In the genomic region with DNA sequence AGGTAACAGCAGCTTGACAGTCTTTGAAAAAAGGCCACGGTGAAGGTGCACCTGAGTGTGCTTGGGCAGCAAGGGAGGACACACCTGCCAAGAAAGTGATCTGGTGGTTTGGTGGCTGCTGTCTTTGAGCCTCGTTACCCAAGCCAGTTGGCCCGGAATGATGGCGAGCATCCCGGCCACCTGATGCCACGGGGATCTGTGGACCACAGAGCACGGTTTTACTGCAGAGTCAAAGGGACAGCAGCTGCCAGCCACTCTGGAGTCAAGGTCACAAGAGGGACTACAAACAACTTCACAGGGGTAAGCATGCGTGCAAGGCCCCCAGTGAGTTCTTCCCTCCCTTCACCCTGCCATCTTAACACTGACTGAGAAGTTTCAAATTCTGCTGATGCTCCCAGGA, we compare ENCODE assay signal across 14 mouse cellular contexts. TPM values are rescaled to one million over a fixed set of nuclear protein-coding genes. Genes with fewer than 3 reads are reported as not detected.
DNase-seq lines count a peak whose midpoint lies in the region; ATAC-seq lines count a peak whose summit lies in the region.
"Had no signal": no experiment of that assay in that cellular context is flagged by ENCODE, and none has a peak within 500 bp of the region (broad histone marks: within the 10 kb centered on the region; RNA-seq: fewer than 3 reads in every experiment).

No protein-coding gene starts in this region.

- intact Hi-C loops in gastrocnemius, postnatal 36 days (cut with DNase I), result loop anchor here (2.0 kb wide), 1 partner anchor 20 kb away; no protein-coding TSS in a partner anchor

- no peak for ATAC-seq in cerebellum, adult (ENCODE audit: insufficient number of reproducible peaks, low FRiP score, low TSS enrichment)
- no peak for ATAC-seq in megakaryocyte progenitor cell, adult 5-6 weeks (replicated peaks; ENCODE audit: poor library complexity)

- DNase-seq in cerebellum, adult 11-12 months, result peak; percentile 37
- peak; percentile 33 for DNase-seq in brain, adult 2 months (ENCODE audit: low read depth, low spot score)
- peak; percentile 79 to 80 for DNase-seq in cerebellum, postnatal 14 days
- peak; percentile 37 to 46 for DNase-seq in gastrocnemius, postnatal 36 days
- no peak for DNase-seq in ovary, postnatal 36 days (ENCODE audit: low spot score)
- no peak for DNase-seq in liver
- DNase-seq: adrenal gland, adult 2 months; heart, adult 11 months; kidney, adult 9 months; right cerebral cortex, postnatal 25 days had no signal

RNA-seq across cellular contexts. Expression of a gene that starts 33.9 kb away (rescaled TPM):
- 1 to 10 TPM; 7.5 to 8.6 TPM for total RNA-seq in gastrocnemius, postnatal 36 days (2021)
- not detected in 2 replicates for total RNA-seq in megakaryocyte progenitor cell, adult 5-6 weeks (2015)
- total RNA-seq in megakaryocyte progenitor cell, adult 5-6 weeks (2017), result 0.37 TPM in 1 of 2 replicates, not detected in the other
- total RNA-seq: adrenal gland, adult 2 months; MEL; midbrain, postnatal 0 days had no signal

Comparison
In these comparisons a context has a peak if more than half of its experiments do, and no peak if none do; other contexts are left out.
1. DNase-seq: peak in cerebellum, adult 11-12 months (single experiment), brain, adult 2 months (single experiment), cerebellum, postnatal 14 days (2 of 2) and gastrocnemius, postnatal 36 days (2 of 2); none in ovary, postnatal 36 days (single experiment) and liver (single experiment).
2. RNA of a gene that starts 33.9 kb away (total RNA-seq): 7.5 to 8.6 TPM in gastrocnemius, postnatal 36 days; 0.37 TPM in megakaryocyte progenitor cell, adult 5-6 weeks; every median in the first group is over 4 times any median in the second.